Mouse (Mus musculus): ENCODE results near the gene Anapc7. TPM values are rescaled to one million over a fixed set of nuclear protein-coding genes. Genes with fewer than 3 reads are reported as not detected.
"Not testable (repeated sequence)": the region's sequence is repeated elsewhere in the genome, so short reads cannot be mapped to it uniquely, and the experiment has no call there.

Anapc7 gene
- polyA plus RNA-seq, 1 experiment = 26.3 TPM

GRCm38 (mm10) chr5:122451324-122451723 is 29.8 kb downstream of the Anapc7 start:
- DNase-seq (ENCODE audit: low read depth) = no peak

- no peak for DNase-seq (ENCODE audit: low read depth)
Measured at GRCm38 (mm10) chr5:122452194-122452593, 30.7 kb downstream of the Anapc7 start.

GRCm38 (mm10) chr5:122453188-122453587 is 31.7 kb downstream of the Anapc7 start:
- no peak for DNase-seq (ENCODE audit: low read depth)

- DNase-seq (ENCODE audit: low read depth) = no peak
Measured at GRCm38 (mm10) chr5:122454442-122454841, 32.9 kb downstream of the Anapc7 start.

GRCm38 (mm10) chr5:122454883-122455282 is 33.4 kb downstream of the Anapc7 start:
- DNase-seq (ENCODE audit: low read depth) = no peak

- no peak for DNase-seq (ENCODE audit: low read depth)
Measured at GRCm38 (mm10) chr5:122455584-122455983, 34.1 kb downstream of the Anapc7 start.

- not testable (repeated sequence) for DNase-seq (ENCODE audit: low read depth)
Measured at GRCm38 (mm10) chr5:122457054-122457453, 35.6 kb downstream of the Anapc7 start.

- DNase-seq (ENCODE audit: low read depth) = no peak
Measured at GRCm38 (mm10) chr5:122458066-122458465, 36.6 kb downstream of the Anapc7 start.

- DNase-seq (ENCODE audit: low read depth) = no peak
Measured at GRCm38 (mm10) chr5:122459335-122459734, 37.8 kb downstream of the Anapc7 start.

- DNase-seq (ENCODE audit: low read depth) = no peak
Measured at GRCm38 (mm10) chr5:122460656-122461055, 39.2 kb downstream of the Anapc7 start.

GRCm38 (mm10) chr5:122461431-122461830 is 39.9 kb downstream of the Anapc7 start:
- DNase-seq (ENCODE audit: low read depth) = no peak

- no peak for DNase-seq (ENCODE audit: low read depth)
Measured at GRCm38 (mm10) chr5:122471658-122472057, 50.2 kb downstream of the Anapc7 start.

- no peak for DNase-seq (ENCODE audit: low read depth)
Measured at GRCm38 (mm10) chr5:122474643-122475363, 53.3 kb downstream of the Anapc7 start.

- DNase-seq (ENCODE audit: low read depth) = no peak
Measured at GRCm38 (mm10) chr5:122476078-122476477, 54.6 kb downstream of the Anapc7 start.

- no peak for DNase-seq (ENCODE audit: low read depth)
Measured at GRCm38 (mm10) chr5:122477492-122477891, 56.0 kb downstream of the Anapc7 start.

GRCm38 (mm10) chr5:122479131-122479530 is 57.6 kb downstream of the Anapc7 start:
- DNase-seq (ENCODE audit: low read depth) = no peak

GRCm38 (mm10) chr5:122481844-122482243 is 60.4 kb downstream of the Anapc7 start:
- DNase-seq (ENCODE audit: low read depth) = no peak

GRCm38 (mm10) chr5:122482733-122483391 is 61.4 kb downstream of the Anapc7 start:
- DNase-seq (ENCODE audit: low read depth) = no peak

- DNase-seq (ENCODE audit: low read depth) = not testable (repeated sequence)
Measured at GRCm38 (mm10) chr5:122486243-122486642, 64.8 kb downstream of the Anapc7 start.

GRCm38 (mm10) chr5:122487825-122488224 is 66.3 kb downstream of the Anapc7 start:
- DNase-seq (ENCODE audit: low read depth) = no peak

GRCm38 (mm10) chr5:122490148-122490547 is 68.7 kb downstream of the Anapc7 start:
- no peak for DNase-seq (ENCODE audit: low read depth)

GRCm38 (mm10) chr5:122491385-122491784 is 69.9 kb downstream of the Anapc7 start:
- no peak for DNase-seq (ENCODE audit: low read depth)

GRCm38 (mm10) chr5:122493035-122493434 is 71.5 kb downstream of the Anapc7 start:
- DNase-seq (ENCODE audit: low read depth) = no peak

Data from gonadal fat pad, adult 2 months (tissue).